Mouse (Mus musculus) forebrain, embryonic 14.5 days (tissue): ENCODE results near the gene Filip1l. TPM values are rescaled to one million over a fixed set of nuclear protein-coding genes. Genes with fewer than 3 reads are reported as not detected.

Experiments
- ATAC-seq: fragments of 200-750 bp; cut with Nextera tagmentation; 2 replicates; pipeline ENCODE4 v1.8.0; 2017; ENCODE audit warnings: mild to moderate bottlenecking, moderate library complexity
- DNase-seq: peaks from one replicate; pipeline ENCODE4 v3.0.0-alpha.2; 2015; ENCODE audit warnings: low spot score
- H3K27ac ChIP-seq: fragments of 300-500 bp; sonication (generic); 2 replicates; pipeline ENCODE4 v1.5.1; 2014; ENCODE audit warnings: low read depth, mild to moderate bottlenecking, control low read depth, low read length, moderate library complexity
- H3K27me3 ChIP-seq: fragments of 300-500 bp; sonication (generic); replicated peaks from 2 replicates; pipeline ENCODE4 v1.6.1; 2014; ENCODE audit warnings: low read length, control low read depth, mixed read lengths; ENCODE audit not compliant: control insufficient read depth, insufficient read depth
- H3K36me3 ChIP-seq: fragments of 300-500 bp; sonication (generic); 2 replicates; pipeline ENCODE4 v1.6.1; 2014; ENCODE audit warnings: low read length, control low read depth; ENCODE audit not compliant: control insufficient read depth, insufficient read depth
- H3K4me1 ChIP-seq: fragments of 300-500 bp; sonication (generic); 2 replicates; pipeline ENCODE4 v1.6.1; 2014; ENCODE audit warnings: antibody characterized with exemption, low read length, control low read depth; ENCODE audit not compliant: control insufficient read depth, insufficient read depth
- H3K4me2 ChIP-seq: fragments of 300-500 bp; sonication (generic); 2 replicates; pipeline ENCODE4 v1.6.1; 2014; ENCODE audit warnings: mild to moderate bottlenecking, control low read depth, low read length
- H3K4me3 ChIP-seq: fragments of 300-500 bp; sonication (generic); 2 replicates; pipeline ENCODE4 v1.5.1; 2014; ENCODE audit warnings: low read depth, low read length, control low read depth
- H3K9ac ChIP-seq: fragments of 300-500 bp; sonication (generic); 2 replicates; pipeline ENCODE4 v1.6.1; 2014; ENCODE audit warnings: mild to moderate bottlenecking, low read length, control low read depth, moderate library complexity
- H3K9me3 ChIP-seq: fragments of 300-500 bp; sonication (generic); replicated peaks from 2 replicates; pipeline ENCODE4 v1.6.1; 2016; ENCODE audit warnings: low read length, control low read depth, mixed read lengths; ENCODE audit not compliant: control insufficient read depth
- WGBS: fragments of 180-500 bp; shearing (Covaris S2); extraction: QIAGEN DNeasy Blood & Tissue Kit; methylation state at CpG from one replicate; pipeline ENCODE4 v1.1.7; 2014; 5-methylcytosine and 5-hydroxymethylcytosine counted together
- polyA plus RNA-seq: library from polyadenylated mRNA; unstranded; fragments of >200 nt; fragmentation: Nextera tagmentation; extraction: Ambion mirVana; gene quantifications from 2 replicates; pipeline ENCODE4 v1.2.1, GENCODE M21; 2014

Gene Filip1l
- polyA plus RNA-seq, 1 experiment from 2014 or later, result 2.2 TPM

DNA sequence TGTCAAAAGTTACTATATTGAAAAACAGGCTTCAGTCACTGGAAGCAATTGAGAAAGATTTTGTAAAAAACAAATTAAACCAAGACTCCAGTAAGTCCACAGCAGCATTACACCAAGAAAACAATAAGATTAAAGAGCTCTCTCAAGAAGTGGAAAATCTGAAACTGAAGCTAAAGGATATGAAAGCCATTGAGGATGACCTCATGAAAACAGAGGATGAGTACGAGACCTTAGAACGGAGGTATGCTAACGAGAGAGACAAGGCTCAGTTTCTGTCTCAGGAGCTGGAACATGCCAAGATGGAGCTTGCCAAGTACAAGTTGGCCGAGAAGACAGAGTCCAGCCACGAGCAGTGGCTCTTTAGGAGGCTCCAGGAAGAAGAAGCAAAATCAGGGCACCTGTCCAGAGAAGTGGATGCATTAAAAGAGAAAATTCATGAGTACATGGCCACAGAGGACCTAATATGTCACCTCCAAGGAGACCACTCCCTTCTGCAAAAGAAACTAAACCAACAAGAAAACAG, 218.0 kb downstream of the Filip1l start:
- Histone ChIP-seq H3K9me3 (no peaks in the 10 kb centered on the region), H3K36me3 (no peaks in the 10 kb centered on the region), H3K27me3 (no peaks in the 10 kb centered on the region), H3K4me1 (0 out of 2 replicates have a peak, but pooled peaks cover under 1% of the 10 kb centered on the region), H3K4me3 (no peak overlapping the region), H3K4me2 (no peak overlapping the region), H3K9ac (no peak overlapping the region), H3K27ac (no peak overlapping the region)
- no peak for ATAC-seq
- 70% methylated on average over 5 of the region's 5 CpGs for WGBS
- no peak for DNase-seq

DNA sequence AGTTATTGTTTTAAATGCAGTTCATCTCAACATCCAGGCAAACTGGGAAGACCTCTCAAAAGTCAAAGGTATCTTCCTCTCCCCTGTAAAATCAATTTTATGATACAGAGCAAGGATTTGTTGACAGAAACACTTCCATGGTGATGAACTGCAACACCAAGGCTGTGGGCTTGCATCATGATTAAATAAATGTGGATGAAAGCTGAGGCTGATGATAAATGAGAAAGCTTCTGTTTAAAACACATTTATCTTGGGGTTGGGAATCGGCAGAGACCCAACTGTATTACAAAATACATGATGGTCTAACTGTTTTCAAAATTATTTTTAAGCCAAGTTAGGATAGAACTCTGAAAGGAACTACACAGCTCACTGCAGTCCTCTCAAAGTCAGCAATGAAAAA, 220.9 kb downstream of the Filip1l start:
- H3K27ac ChIP-seq, result no peak overlapping the region
- DNase-seq, result no peak
- ATAC-seq, result no peak
- no peaks in the 10 kb centered on the region for H3K9me3 ChIP-seq
- H3K36me3 ChIP-seq, result no peaks in the 10 kb centered on the region
- no peak overlapping the region for H3K4me2 ChIP-seq
- H3K4me3 ChIP-seq, result no peak overlapping the region
- 79% methylated on average over 1 of the region's 1 CpGs for WGBS
- H3K4me1 ChIP-seq, result 0 out of 2 replicates have a peak, but pooled peaks cover 3% of the 10 kb centered on the region
- H3K9ac ChIP-seq, result no peak overlapping the region
- H3K27me3 ChIP-seq, result no peaks in the 10 kb centered on the region

- Histone ChIP-seq H3K27ac (no peak overlapping the region), H3K9ac (no peak overlapping the region), H3K27me3 (no peaks in the 10 kb centered on the region), H3K4me1 (0 out of 2 replicates have a peak, but pooled peaks cover 3% of the 10 kb centered on the region), H3K4me2 (no peak overlapping the region), H3K4me3 (no peak overlapping the region), H3K9me3 (no peaks in the 10 kb centered on the region), H3K36me3 (no peaks in the 10 kb centered on the region)
- peak; percentile 10 for DNase-seq
- 40% methylated on average over 1 of the region's 1 CpGs for WGBS
- peak; percentile 55; the same call in 1 of the 2 replicates for ATAC-seq
These were observed 223.0 kb downstream of the Filip1l start for GRCm38 (mm10) chr16:57575764-57576388.

GRCm38 (mm10) chr16:57577519-57577918, 224.6 kb downstream of the Filip1l start:
- no peak for DNase-seq
- 90% methylated on average over 1 of the region's 1 CpGs for WGBS
- no peak overlapping the region for H3K4me3 ChIP-seq

GRCm38 (mm10) chr16:57580041-57580440, 227.1 kb downstream of the Filip1l start:
- no peak overlapping the region for H3K4me3 ChIP-seq
- WGBS, result 66% methylated on average over 7 of the region's 7 CpGs
- ATAC-seq (no peak), DNase-seq (no peak)
- no peaks in the 10 kb centered on the region for H3K9me3 ChIP-seq
- no peak overlapping the region for H3K27ac ChIP-seq
- no peak overlapping the region for H3K4me2 ChIP-seq
- no peaks in the 10 kb centered on the region for H3K27me3 ChIP-seq
- H3K4me1 ChIP-seq, result 0 out of 2 replicates have a peak, but pooled peaks cover 3% of the 10 kb centered on the region
- H3K9ac ChIP-seq, result no peak overlapping the region
- no peaks in the 10 kb centered on the region for H3K36me3 ChIP-seq

More at GRCm38 (mm10) chr16:57577519-57577918, 224.6 kb downstream of the Filip1l start:
- H3K9ac ChIP-seq, result no peak overlapping the region
- no peaks in the 10 kb centered on the region for H3K27me3 ChIP-seq
- 0 out of 2 replicates have a peak, but pooled peaks cover 3% of the 10 kb centered on the region for H3K4me1 ChIP-seq
- H3K4me2 ChIP-seq, result no peak overlapping the region
- no peaks in the 10 kb centered on the region for H3K36me3 ChIP-seq
- H3K9me3 ChIP-seq, result no peaks in the 10 kb centered on the region
- no peak overlapping the region for H3K27ac ChIP-seq
- ATAC-seq, result no peak

GRCm38 (mm10) chr16:57582008-57582407, 229.1 kb downstream of the Filip1l start:
- WGBS, result 73% methylated on average over 2 of the region's 2 CpGs
- H3K4me3 ChIP-seq, result no peak overlapping the region
- no peaks in the 10 kb centered on the region for H3K27me3 ChIP-seq
- no peak for ATAC-seq
- no peaks in the 10 kb centered on the region for H3K4me1 ChIP-seq
- H3K9ac ChIP-seq, result no peak overlapping the region
- no peaks in the 10 kb centered on the region for H3K9me3 ChIP-seq
- H3K4me2 ChIP-seq, result no peak overlapping the region
- no peak overlapping the region for H3K27ac ChIP-seq
- DNase-seq, result no peak
- H3K36me3 ChIP-seq, result no peaks in the 10 kb centered on the region

DNA sequence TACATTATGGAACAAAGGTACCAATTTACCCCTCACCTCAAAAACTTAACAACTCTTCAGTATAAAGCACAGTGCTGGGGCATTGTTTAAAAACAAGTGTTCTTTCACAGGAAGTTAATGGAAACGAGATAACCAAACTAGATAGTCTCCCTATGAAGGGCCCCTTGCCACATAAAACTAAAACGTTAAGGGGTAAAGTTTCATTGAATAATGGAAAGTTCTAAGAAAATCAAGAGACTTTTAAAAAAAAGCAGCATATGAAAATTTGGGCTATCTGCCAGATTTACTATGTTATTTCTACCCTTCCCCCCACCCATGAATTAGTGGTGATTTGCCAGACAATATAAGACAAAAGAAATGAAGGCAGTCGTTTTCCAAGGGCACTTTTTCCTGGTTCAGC, 232.3 kb downstream of the Filip1l start:
- WGBS, result 53% methylated on average over 3 of the region's 3 CpGs

DNA sequence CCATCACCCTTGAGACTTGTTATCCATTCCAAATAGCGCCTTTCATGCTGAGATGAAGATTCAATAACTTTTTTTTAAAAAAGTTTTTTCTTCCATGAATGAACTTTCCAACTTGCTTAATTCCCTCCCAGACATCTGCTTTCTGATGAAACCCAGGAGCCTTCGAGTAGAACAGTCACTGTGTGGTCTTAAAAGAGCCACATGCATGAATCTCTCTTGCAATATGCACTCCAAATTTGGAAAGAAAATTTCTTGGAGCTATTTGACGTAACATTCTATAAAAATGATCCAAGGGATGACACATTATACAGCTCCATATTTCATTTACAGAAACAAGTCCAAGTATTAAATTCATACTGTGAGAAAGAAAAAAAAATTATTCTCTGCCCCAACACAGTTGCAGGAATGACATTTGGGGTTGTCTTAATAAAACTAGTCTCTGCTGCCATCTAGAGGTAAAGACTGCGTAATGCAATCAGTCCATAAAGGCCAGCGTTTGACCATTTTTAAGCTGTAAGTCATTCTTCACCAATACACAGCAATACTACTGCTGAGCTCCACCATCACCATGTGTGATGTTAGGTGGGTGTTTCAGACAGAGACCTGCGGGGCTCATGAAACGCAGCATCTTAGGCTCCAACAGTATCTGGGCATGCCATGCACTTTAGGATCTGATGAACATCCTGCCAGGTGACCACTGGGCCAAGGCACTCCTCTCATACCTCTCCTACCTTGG, 240.7 kb downstream of the Filip1l start:
- H3K27me3 ChIP-seq, result no peaks in the 10 kb centered on the region
- no peak overlapping the region for H3K4me2 ChIP-seq
- peak; percentile 65 for ATAC-seq
- H3K36me3 ChIP-seq, result no peaks in the 10 kb centered on the region
- no peaks in the 10 kb centered on the region for H3K9me3 ChIP-seq
- H3K27ac ChIP-seq, result no peak overlapping the region
- H3K9ac ChIP-seq, result no peak overlapping the region
- peak; percentile 85 for DNase-seq
- H3K4me3 ChIP-seq, result no peak overlapping the region
- no peaks in the 10 kb centered on the region for H3K4me1 ChIP-seq
- WGBS, result 42% methylated on average over 7 of the region's 7 CpGs

More for the DNA sequence above, 232.3 kb downstream of the Filip1l start:
- H3K4me3 ChIP-seq, result no peak overlapping the region
- no peak overlapping the region for H3K27ac ChIP-seq
- no peaks in the 10 kb centered on the region for H3K4me1 ChIP-seq
- H3K4me2 ChIP-seq, result no peak overlapping the region
- ATAC-seq, result no peak
- no peaks in the 10 kb centered on the region for H3K27me3 ChIP-seq
- DNase-seq, result no peak
- H3K36me3 ChIP-seq, result no peaks in the 10 kb centered on the region
- H3K9me3 ChIP-seq, result no peaks in the 10 kb centered on the region
- H3K9ac ChIP-seq, result no peak overlapping the region
